Mouse (Mus musculus) hindbrain, postnatal 0 days (tissue): ENCODE data around the gene Kif1a. TPM values are rescaled to one million over a fixed set of nuclear protein-coding genes. Genes with fewer than 3 reads are reported as not detected.
A peak's percentile ranks its signal among the peaks of the same experiment; 100 is the strongest.

Experiments
- ATAC-seq: fragments of 200-750 bp; cut with Nextera tagmentation; 2 replicates; pipeline ENCODE4 v1.8.0; 2017; ENCODE audit warnings: mild to moderate bottlenecking, moderate TSS enrichment, moderate library complexity
- DNase-seq: peaks from one replicate; pipeline ENCODE4 v3.0.0-alpha.2; 2015; ENCODE audit warnings: low spot score
- H3K27ac ChIP-seq: fragments of 300-500 bp; sonication (generic); 2 replicates; pipeline ENCODE4 v1.5.1; 2014; ENCODE audit warnings: mild to moderate bottlenecking
- H3K27me3 ChIP-seq: fragments of 300-500 bp; sonication (generic); 2 replicates; pipeline ENCODE4 v1.6.1; 2014; ENCODE audit warnings: low read length, mixed read lengths; ENCODE audit not compliant: insufficient read depth
- H3K36me3 ChIP-seq: fragments of 300-500 bp; sonication (generic); 2 replicates; pipeline ENCODE4 v1.6.1; 2014; ENCODE audit warnings: low read length, mixed read lengths; ENCODE audit not compliant: insufficient read depth
- H3K4me1 ChIP-seq: fragments of 300-500 bp; sonication (generic); 2 replicates; pipeline ENCODE4 v1.6.1; 2014; ENCODE audit warnings: antibody characterized with exemption, low read length, mixed read lengths; ENCODE audit not compliant: insufficient read depth
- H3K4me2 ChIP-seq: fragments of 300-500 bp; sonication (generic); 2 replicates; pipeline ENCODE4 v1.6.1; 2014; ENCODE audit warnings: low read depth, mild to moderate bottlenecking, low read length, moderate library complexity, mixed read lengths
- H3K4me3 ChIP-seq: fragments of 300-500 bp; sonication (generic); 2 replicates; pipeline ENCODE4 v1.5.1; 2014; ENCODE audit warnings: low read length
- H3K9ac ChIP-seq: fragments of 300-500 bp; sonication (generic); replicated peaks from 2 replicates; pipeline ENCODE4 v1.6.1; 2014; ENCODE audit warnings: mild to moderate bottlenecking, low read length, moderate library complexity, mixed read lengths
- H3K9me3 ChIP-seq: fragments of 300-500 bp; sonication (generic); 2 replicates; pipeline ENCODE4 v1.6.1; 2016; ENCODE audit warnings: low read length, mixed read lengths
- CTCF ChIP-seq: IDR thresholded peaks from 2 replicates; pipeline ENCODE4 v1.5.1; 2016; ENCODE audit warnings: antibody characterized with exemption, control low read depth, low read depth
- WGBS: fragments of 180-500 bp; shearing (Covaris S2); extraction: QIAGEN DNeasy Blood & Tissue Kit; methylation state at CpG from one replicate; pipeline ENCODE4 v1.1.7; 2014; 5-methylcytosine and 5-hydroxymethylcytosine counted together
- polyA plus RNA-seq: library from polyadenylated mRNA; unstranded; fragments of >200 nt; fragmentation: Nextera tagmentation; extraction: Ambion mirVana; gene quantifications from 2 replicates; pipeline ENCODE4 v1.2.1, GENCODE M21; 2015
- total RNA-seq: library from RNA; depleted of rRNA; stranded (reverse); fragments of >200 nt; gene quantifications from 2 replicates; pipeline ENCODE4 v1.2.3, GENCODE M21; 2014

Kif1a gene
- total and polyA plus RNA-seq, 2 experiments from 2014 or later = 675 to 696 TPM

DNA sequence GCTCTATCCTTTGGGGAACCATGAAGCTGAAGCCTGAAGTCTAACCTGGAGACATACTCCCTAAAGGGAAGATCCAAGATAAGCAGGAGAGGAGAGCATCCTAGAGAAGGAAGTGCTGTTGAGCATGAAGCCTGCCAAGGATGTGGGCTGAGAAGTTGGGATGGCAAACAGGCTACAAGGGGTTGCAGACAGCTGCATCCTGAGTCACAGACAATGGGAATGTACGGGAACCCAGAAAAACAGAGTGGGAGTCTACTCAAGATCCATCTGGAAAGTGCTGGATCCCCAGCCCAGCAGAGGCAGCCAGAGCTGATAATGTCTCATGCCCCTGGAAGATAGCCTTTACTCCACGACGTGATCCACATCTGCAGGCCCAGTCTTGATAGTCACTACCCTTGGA, 70.6 kb downstream of the Kif1a start:
- H3K36me3 ChIP-seq = peaks cover 44% of the 10 kb centered on the region
- H3K9ac ChIP-seq = no peak overlapping the region
- no peaks in the 10 kb centered on the region for H3K4me1 ChIP-seq
- H3K4me2 ChIP-seq = no peak overlapping the region
- no peak for TF ChIP-seq CTCF
- ATAC-seq (no peak), DNase-seq (no peak)
- no peaks in the 10 kb centered on the region for H3K27me3 ChIP-seq
- WGBS = 97% methylated on average over 3 of the region's 3 CpGs
- no peaks in the 10 kb centered on the region for H3K9me3 ChIP-seq
- no peak overlapping the region for H3K27ac ChIP-seq
- H3K4me3 ChIP-seq = no peak overlapping the region

DNA sequence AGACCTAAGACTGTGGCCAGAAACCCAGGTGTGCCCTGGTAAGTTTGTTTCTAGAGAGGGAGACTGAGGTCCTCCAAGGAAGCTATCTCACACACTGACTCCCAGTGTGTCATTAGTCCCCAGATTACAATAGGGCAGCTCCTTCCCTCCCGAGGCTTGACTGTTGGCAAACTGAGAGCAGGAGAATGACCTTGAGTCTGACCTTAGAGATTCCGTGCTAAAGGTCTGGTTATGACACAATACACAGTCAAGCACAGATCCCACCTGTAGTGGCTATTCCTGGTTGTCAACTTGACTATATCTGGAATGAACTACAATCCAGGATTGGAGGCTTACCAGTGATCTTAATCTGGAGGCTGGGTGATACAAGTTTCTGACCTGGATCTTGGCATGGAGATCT, 71.7 kb downstream of the Kif1a start:
- H3K4me2 ChIP-seq = no peak overlapping the region
- peaks cover 53% of the 10 kb centered on the region for H3K36me3 ChIP-seq
- no peak overlapping the region for H3K4me3 ChIP-seq
- H3K9me3 ChIP-seq = no peaks in the 10 kb centered on the region
- no peak for ATAC-seq
- no peak for TF ChIP-seq CTCF
- DNase-seq = no peak
- H3K27ac ChIP-seq = no peak overlapping the region
- H3K27me3 ChIP-seq = no peaks in the 10 kb centered on the region
- H3K4me1 ChIP-seq = no peaks in the 10 kb centered on the region
- 74% methylated on average over 2 of the region's 2 CpGs for WGBS
- no peak overlapping the region for H3K9ac ChIP-seq

DNA sequence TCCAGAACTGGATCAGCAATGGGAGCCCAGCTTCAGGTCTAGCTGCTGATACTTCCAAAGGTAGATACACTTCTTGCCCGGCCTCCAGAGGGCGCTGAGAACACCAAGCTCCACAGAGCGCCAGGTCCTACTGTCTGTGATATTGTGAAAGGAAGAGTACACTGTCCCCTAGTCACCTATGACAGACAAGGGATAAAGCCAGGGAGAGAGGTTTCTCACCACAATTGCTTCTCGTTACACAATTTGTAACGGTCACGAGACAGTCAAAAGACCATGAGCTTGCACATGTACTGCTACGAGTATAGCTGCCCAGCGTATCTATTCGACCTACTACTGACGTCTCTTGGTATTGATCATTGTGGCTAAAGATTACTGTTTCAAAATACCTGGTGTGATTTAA, 72.4 kb downstream of the Kif1a start:
- Histone ChIP-seq H3K9me3 (no peaks in the 10 kb centered on the region), H3K4me3 (no peak overlapping the region), H3K4me1 (no peaks in the 10 kb centered on the region), H3K27me3 (no peaks in the 10 kb centered on the region), H3K27ac (no peak overlapping the region), H3K9ac (no peak overlapping the region), H3K4me2 (no peak overlapping the region), H3K36me3 (peaks cover 60% of the 10 kb centered on the region)
- 93% methylated on average over 10 of the region's 10 CpGs for WGBS
- no peak for ATAC-seq
- no peak; the same call in 1 of the 2 replicates for TF ChIP-seq CTCF
- no peak for DNase-seq

DNA sequence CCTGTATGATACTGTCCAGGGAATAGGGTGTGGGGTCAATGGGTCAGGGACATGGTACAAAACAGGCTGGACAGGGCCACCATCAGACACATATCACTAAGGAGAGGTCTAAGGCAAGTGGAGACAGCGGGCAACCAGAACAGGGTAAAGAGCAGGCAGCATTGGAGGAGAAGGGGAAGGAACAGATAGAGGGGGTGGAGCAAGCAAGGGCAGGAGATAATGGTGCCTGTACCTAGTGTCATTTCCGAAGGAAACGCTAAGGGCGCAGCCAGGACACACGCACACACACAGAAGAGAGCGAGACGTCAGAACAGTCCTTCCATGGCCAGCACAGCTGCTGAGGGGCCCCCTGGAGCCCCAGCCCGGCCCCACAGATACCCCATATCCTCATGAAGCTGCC, 75.2 kb downstream of the Kif1a start:
- ATAC-seq = no peak
- H3K4me3 ChIP-seq = no peak overlapping the region
- H3K27ac ChIP-seq = no peak overlapping the region
- no peaks in the 10 kb centered on the region for H3K4me1 ChIP-seq
- no peaks in the 10 kb centered on the region for H3K9me3 ChIP-seq
- H3K36me3 ChIP-seq = peaks cover 65% of the 10 kb centered on the region
- no peak overlapping the region for H3K4me2 ChIP-seq
- no peak for TF ChIP-seq CTCF
- H3K27me3 ChIP-seq = no peaks in the 10 kb centered on the region
- DNase-seq = no peak
- H3K9ac ChIP-seq = no peak overlapping the region
- 92% methylated on average over 8 of the region's 8 CpGs for WGBS

DNA sequence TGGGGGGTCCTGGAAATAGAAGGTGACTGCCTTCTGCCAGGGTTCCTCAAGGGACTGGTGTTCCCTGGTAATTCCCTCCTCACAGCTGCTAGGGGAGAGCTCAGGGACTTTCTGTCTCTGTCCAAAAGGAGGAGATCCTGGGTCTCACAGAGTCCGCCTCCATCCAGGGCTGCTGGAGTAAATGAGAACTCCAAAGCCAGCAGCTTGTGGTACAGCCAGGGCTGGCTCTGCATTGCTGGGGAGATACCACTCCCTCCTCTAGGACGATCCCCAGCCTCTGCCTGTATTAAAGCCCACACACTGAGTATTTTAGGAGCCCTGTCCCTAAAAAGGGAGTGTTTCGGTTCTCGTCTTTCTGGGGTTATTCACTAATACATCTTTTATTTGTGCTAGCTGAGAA, 81.1 kb downstream of the Kif1a start:
- Histone ChIP-seq H3K4me2 (no peak overlapping the region), H3K27ac (no peak overlapping the region), H3K9ac (no peak overlapping the region), H3K4me1 (no peaks in the 10 kb centered on the region), H3K27me3 (no peaks in the 10 kb centered on the region), H3K36me3 (peaks cover 93% of the 10 kb centered on the region), H3K4me3 (no peak overlapping the region), H3K9me3 (no peaks in the 10 kb centered on the region)
- 86% methylated on average over 4 of the region's 4 CpGs for WGBS
- no peak for DNase-seq
- no peak for ATAC-seq
- TF ChIP-seq CTCF = no peak

DNA sequence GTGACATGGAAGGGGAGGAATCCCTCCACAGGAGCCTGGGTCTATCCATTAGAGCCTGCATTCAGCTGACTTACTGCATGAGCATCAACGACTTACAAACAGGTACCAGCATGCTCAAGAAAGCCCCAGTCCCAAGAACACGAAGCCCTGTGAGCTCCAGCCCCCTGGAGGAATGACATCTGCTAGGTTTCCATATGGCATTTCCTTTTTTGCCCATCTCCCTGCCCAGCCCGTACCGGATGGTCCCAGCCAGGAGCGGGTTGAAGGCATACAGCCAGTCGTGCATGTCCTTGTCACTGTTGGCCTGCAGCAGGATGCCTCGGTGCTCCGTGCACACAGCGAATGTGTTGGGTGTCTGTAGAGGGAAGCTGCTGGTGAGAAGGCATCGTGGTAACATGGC, 83.0 kb downstream of the Kif1a start:
- H3K4me2 ChIP-seq = no peak overlapping the region
- H3K4me3 ChIP-seq = no peak overlapping the region
- H3K36me3 ChIP-seq = peaks cover 74% of the 10 kb centered on the region
- no peaks in the 10 kb centered on the region; the same call in 1 of the 2 replicates for H3K4me1 ChIP-seq
- H3K9me3 ChIP-seq = no peaks in the 10 kb centered on the region
- H3K27ac ChIP-seq = no peak overlapping the region
- WGBS = 78% methylated on average over 10 of the region's 10 CpGs
- no peak for TF ChIP-seq CTCF
- ATAC-seq = no peak
- H3K27me3 ChIP-seq = no peaks in the 10 kb centered on the region
- H3K9ac ChIP-seq = no peak overlapping the region
- no peak for DNase-seq

DNA sequence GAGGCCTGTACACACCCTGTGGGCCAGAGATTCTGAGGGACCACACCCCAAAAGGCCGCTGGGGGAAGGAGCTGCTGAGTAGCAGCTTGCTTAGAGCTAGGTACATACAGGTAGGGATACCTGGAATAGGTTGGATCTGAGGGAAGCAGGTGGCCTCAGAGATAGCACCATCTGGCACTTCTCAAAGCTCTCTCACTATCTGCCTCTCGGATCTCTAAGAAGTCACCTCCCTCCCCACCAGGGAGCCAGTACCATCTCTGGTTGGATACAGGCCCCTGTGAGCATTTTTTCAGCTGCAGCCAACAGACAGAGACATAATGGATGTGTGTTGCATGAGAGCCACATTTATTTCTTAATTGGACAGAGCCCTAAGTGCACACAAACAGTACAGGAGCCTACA, 86.6 kb downstream of the Kif1a start:
- no peak overlapping the region for H3K4me2 ChIP-seq
- H3K4me1 ChIP-seq = no peaks in the 10 kb centered on the region; the same call in 1 of the 2 replicates
- 63% methylated on average over 2 of the region's 2 CpGs for WGBS
- H3K4me3 ChIP-seq = no peak overlapping the region
- DNase-seq (no peak), ATAC-seq (no peak)
- peaks cover 40% of the 10 kb centered on the region for H3K36me3 ChIP-seq
- no peaks in the 10 kb centered on the region for H3K27me3 ChIP-seq
- no peak overlapping the region for H3K9ac ChIP-seq
- H3K27ac ChIP-seq = peak overlapping the region; percentile 48; the same call in 1 of the 2 replicates
- TF ChIP-seq CTCF = no peak
- no peaks in the 10 kb centered on the region for H3K9me3 ChIP-seq
